Mouse (Mus musculus) Patski (cell line): ENCODE results near the gene Aktip. TPM values are rescaled to one million over a fixed set of nuclear protein-coding genes. Genes with fewer than 3 reads are reported as not detected.

ENCODE experiments used
- ATAC-seq: fragments of 100-300 bp; one replicate; pipeline ENCODE4 v1.8.0; 2021
- CTCF ChIA-PET: fragments of 350-600 bp; sonication (Branson Sonifier 250); formaldehyde crosslinking; loops from one replicate; lab custom pipeline; 2022; ENCODE audit warnings: inconsistent platforms; lab: Charles Lee
- POLR2A ChIA-PET: fragments of 350-600 bp; sonication (Branson Sonifier 250); formaldehyde crosslinking; loops from one replicate; lab custom pipeline; 2022; ENCODE audit warnings: antibody characterized with exemption, inconsistent platforms; lab: Charles Lee
- DNase-seq: peaks from one replicate; pipeline ENCODE4 v3.0.0-alpha.2; 2011; ENCODE audit warnings: low read depth, low spot score
- H3K27me3 ChIP-seq: fragments of 371-371 bp; one replicate; pipeline ENCODE4 v1.5.1; 2021
- CTCF ChIP-seq: fragments of 100-300 bp; IDR thresholded peaks from one replicate; pipeline ENCODE4 v1.5.1; 2021
- in situ Hi-C: fragments of 300-500 bp; cut with MboI; formaldehyde crosslinking; loops from 3 replicates; pipeline ENCODE4 v1.11.1; 2018; ENCODE audit warnings: low pct_unique_long_range_greater_than_20kb, mixed read lengths
- polyA plus RNA-seq: library from polyadenylated mRNA; unstranded; gene quantifications from one replicate; pipeline ENCODE4 v1.2.3, GENCODE M21; 2021

The Aktip gene
- polyA plus RNA-seq, 1 experiment from 2014 or later, result 88.1 TPM

DNA sequence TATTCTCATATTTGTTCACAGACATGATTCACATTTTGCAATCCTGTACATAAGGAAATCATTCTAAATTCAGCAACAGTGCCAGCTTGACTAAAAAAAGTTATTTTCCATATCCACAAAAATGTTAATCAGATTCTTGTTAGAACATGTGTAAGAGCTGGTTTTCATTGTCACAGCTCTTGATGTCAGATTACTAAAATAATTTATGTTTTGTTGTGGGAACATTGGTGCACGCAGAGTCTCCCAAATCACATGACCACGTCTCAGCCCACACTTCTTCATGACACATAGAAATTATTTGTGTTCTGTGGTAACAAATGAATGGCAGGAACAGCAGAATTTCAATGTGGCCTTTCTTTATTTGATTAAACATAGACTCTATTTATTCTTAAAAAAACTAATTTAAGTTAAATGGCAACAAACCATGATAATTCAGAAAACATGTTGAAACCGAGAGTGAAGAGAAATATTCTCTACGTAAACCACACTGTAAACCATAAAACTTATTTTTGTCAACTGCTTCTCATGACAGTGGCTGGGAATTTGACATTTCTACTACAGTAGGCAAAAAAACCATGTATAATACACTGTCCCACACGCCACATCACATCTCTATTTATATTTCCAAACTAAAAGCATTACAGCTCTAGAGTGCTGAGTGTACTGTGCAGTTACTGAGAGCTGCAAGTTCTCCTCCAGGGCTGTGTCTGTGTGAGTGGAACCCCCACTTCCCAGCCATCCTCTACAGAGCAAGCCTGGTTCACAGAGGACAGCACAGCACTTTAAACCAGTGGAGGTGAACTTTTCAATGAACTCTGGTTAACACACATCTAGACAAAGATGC, 17.5 kb upstream of the Aktip start:
- ChIA-PET CTCF (no interaction called here), POLR2A (no interaction called here)
- no peaks in the 10 kb centered on the region for H3K27me3 ChIP-seq
- in situ Hi-C loops, result no loop called here
- ATAC-seq, result no peak
- no peak for TF ChIP-seq CTCF
- no peak for DNase-seq

DNA sequence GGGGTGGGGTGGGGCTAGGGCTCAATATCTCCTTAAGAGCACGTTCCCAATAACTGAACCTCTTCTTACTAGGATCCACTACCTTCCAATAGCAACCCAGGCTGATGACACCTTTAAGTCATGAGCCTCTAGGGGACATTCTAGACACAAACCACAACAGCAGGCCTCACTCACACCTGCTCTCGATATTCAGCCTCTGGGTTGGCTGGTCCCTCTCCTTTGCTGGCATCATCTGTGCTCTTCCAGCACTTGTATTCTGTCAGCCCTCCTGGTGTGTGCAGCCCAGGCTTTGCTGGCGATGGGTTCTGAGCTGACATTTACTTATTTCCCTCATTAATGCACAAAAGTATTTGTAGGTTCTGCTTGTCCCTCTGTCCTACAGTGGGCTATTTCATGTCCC, 14.5 kb upstream of the Aktip start:
- H3K27me3 ChIP-seq, result peaks cover 4% of the 10 kb centered on the region
- in situ Hi-C loops, result no loop called here
- DNase-seq (no peak), ATAC-seq (no peak)
- TF ChIP-seq CTCF, result no peak
- ChIA-PET CTCF (no interaction called here), POLR2A (no interaction called here)

DNA sequence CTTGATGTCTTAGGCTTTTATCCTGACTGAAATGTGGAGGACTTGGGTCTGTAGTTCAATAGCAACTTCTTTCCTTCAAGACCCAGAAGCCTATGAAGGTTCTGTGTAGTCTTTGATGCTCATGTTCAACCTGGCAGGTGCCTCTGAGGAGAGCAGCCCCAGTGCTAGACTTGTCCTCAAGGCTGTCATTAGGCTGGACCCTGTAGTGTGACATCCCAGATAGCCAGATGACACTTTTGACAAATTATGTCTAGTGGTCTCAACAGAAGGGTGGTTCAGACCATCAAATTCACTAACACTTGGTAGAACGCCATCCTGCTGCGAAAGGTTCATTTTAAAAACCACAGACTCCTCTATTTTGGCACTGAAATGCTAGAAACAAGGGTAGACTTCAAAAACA, 13.2 kb upstream of the Aktip start:
- in situ Hi-C loops, result no loop called here
- ATAC-seq (no peak), DNase-seq (no peak)
- ChIA-PET POLR2A (no interaction called here), CTCF (no interaction called here)
- no peak for TF ChIP-seq CTCF
- H3K27me3 ChIP-seq, result peaks cover 14% of the 10 kb centered on the region

DNA sequence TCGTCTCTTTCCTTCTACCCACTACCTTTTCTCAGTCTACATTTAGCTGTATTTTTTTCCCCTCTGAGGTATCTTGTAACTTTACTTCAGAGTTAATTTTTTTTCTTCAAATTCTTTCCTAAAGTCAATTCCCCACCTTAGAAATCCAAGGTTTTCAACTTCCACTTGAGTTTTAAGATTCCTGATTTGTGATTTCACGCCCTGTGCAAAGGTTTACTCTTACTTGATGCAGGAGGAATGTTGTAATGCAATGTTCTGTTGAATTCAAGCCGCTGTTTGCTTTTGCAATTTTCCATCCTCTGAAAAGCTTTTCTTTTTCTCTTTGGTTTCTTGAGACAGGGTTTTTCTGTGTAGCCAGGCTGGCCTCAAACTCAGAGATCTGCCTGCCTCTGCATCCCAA, 9.9 kb upstream of the Aktip start:
- POLR2A ChIA-PET, result interaction anchor here (0.5 kb wide), 1 partner anchor 22 kb away, joined by 3 read pairs; no protein-coding TSS in a partner anchor
- ATAC-seq (no peak), DNase-seq (no peak)
- in situ Hi-C loops, result no loop called here
- TF ChIP-seq CTCF, result no peak
- CTCF ChIA-PET, result interaction anchor here (1.1 kb wide), 1 partner anchor 9 kb away, joined by 3 read pairs; no protein-coding TSS in a partner anchor
- peaks cover 22% of the 10 kb centered on the region for H3K27me3 ChIP-seq

DNA sequence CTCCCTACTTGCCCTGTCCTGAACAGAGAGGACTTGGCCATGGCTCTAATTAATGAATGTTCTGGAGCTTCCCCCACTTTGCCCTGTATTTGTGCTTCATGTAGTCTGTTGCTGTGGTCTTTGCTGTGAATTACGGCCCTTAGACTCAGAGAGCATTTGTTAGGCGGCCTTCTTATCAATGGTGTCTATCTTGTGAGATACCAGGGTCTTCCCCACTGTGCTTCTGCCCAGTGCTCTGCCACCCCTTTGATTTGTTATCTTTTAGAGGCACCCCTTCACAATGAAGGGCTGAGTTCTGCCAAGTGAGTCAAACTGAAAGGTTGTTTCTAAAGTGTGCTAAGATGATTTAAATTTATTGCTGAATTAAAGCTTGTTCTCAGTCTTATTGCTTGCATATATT, 7.9 kb upstream of the Aktip start:
- ChIA-PET CTCF (interaction anchor here (0.8 to 1.1 kb wide), 2 partner anchors 8 to 16 kb away, joined by 3 to 4 read pairs; partner anchors contain the start of gene Aktip), POLR2A (no interaction called here)
- DNase-seq (no peak), ATAC-seq (no peak)
- peaks cover 22% of the 10 kb centered on the region for H3K27me3 ChIP-seq
- in situ Hi-C loops, result no loop called here
- TF ChIP-seq CTCF, result no peak

DNA sequence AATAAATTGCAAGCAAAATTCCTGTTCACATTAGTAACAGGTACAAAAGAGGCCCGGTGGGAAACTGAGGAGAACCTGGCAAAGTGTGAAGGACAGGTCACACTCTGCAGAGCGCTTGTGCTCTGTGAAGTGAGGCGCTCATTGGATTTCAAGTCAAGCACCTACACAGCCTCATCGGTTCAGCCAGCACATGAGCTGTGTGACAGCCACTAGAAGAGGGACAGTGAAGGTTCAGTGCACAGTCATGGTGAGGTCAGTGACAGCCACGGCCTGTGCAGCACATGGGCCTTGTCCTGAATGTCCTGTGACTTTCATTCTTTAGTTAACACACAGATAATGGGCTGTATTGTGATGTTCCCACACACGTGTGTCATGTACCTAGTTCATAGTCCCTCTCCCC, 6.1 kb upstream of the Aktip start:
- ATAC-seq, result no peak

DNA sequence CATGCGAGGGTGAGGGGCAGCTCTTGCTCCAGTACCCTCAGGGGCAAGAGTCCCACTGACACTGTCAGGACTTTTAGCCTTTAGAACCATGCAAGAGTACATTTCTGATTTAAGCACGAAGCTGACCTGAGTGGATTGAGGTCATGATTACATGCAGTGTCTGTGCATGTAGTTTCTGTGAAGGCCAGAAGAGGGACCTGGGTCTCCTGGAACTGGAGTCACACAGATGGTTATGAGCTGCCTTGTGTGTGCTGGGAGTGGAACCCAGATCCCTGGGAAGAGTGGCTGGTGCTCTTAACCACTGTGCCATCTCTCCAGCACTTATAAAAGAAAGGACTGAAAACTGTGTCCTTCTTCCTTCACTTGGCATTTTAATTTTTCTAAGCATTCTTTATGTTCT, 1.4 kb upstream of the Aktip start:
- no peak for DNase-seq
- in situ Hi-C loops, result no loop called here
- POLR2A ChIA-PET, result no interaction called here
- no peak for ATAC-seq
- CTCF ChIA-PET, result no interaction called here
- TF ChIP-seq CTCF, result no peak
- peaks cover 20% of the 10 kb centered on the region for H3K27me3 ChIP-seq

More for the DNA sequence above, 6.1 kb upstream of the Aktip start:
- no peak for DNase-seq
- in situ Hi-C loops, result no loop called here
- CTCF ChIA-PET, result no interaction called here
- POLR2A ChIA-PET, result no interaction called here
- H3K27me3 ChIP-seq, result peaks cover 26% of the 10 kb centered on the region
- TF ChIP-seq CTCF, result no peak

DNA sequence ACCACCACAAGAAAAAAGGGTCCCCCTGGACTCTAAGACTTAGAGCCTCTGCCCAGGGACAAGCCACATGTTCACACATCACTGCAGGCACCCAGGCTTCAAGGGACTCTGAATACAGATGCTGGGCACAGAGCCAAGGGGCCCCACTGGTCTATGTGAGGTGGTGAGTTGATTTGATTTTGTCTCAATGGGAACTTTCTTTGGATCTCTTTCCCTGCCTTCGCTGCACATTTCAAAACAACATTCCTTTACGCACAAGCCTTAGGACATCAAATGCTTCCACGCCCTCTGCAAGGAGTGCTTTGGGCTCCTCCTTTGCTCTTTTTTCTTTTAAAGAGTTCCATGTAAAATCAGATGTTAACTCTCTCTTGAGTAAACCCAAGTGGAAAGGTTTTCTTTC, 1.7 kb downstream of the Aktip start:
- in situ Hi-C loops, result no loop called here
- H3K27me3 ChIP-seq, result peaks cover 25% of the 10 kb centered on the region
- CTCF ChIA-PET, result no interaction called here
- DNase-seq, result no peak
- ATAC-seq, result no peak
- TF ChIP-seq CTCF, result no peak
- POLR2A ChIA-PET, result no interaction called here

DNA sequence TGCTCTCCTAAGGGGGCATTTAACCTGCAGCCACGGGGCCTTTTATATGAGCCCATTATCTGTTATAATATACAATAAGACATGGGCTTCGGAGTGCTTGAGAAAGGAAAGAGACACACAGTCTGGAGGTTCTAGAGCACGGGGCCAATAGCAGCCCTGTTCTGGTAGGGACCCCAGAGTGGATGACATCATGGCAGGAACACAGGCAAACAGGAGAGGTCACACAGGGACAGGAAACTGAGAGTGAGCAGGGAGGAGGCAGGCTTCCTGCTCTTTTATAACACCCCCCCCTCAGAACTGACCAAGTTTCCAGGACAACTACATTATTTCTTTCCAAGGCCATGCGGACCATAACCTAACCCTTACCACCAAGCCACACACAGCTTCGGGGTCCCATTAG, 2.5 kb downstream of the Aktip start:
- DNase-seq, result no peak
- ChIA-PET POLR2A (no interaction called here), CTCF (no interaction called here)
- no peak for ATAC-seq
- in situ Hi-C loops, result no loop called here
- TF ChIP-seq CTCF, result no peak
- peaks cover 22% of the 10 kb centered on the region for H3K27me3 ChIP-seq

DNA sequence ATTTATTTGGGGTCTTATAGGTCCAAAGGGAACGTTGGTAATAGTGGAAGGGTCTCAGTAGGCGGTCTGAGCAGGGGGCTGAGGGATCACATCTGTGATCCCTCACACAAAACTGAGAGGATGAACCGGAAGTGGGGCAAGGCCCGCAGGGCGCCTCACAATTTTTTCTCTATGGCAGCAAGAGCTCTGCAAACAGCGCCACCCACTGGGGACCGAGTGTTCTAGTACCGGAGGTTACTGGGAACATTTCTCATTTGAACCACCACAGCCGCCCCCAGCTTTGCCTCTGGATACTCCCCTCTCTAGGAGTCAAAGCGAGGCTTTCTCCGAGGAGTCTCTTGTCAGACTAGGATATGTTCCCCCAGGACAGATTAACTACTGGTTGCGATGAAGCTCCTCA, 3.1 kb downstream of the Aktip start:
- H3K27me3 ChIP-seq, result peaks cover 17% of the 10 kb centered on the region
- ATAC-seq (no peak), DNase-seq (no peak)
- no peak for TF ChIP-seq CTCF
- CTCF ChIA-PET, result no interaction called here
- POLR2A ChIA-PET, result no interaction called here
- in situ Hi-C loops, result no loop called here

DNA sequence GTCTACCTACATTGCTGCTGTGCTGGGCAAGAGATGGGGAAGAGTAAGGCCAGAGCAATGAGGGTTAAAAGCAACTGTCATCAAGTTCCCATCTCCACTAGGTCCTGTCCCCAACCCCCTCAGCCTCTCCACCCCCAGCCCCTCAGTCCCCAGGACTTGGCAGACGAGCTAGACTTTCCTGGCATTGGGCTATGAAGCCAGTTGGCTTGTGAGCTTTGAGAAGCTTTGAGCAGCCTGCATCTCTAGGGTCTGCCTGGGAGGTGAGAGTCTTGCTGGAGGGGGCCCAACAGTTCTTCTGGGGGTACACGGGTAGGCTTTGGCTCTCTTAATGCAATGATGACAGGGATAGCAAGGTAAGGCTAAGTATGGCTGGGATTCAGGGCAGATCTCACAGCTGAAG, 5.7 kb downstream of the Aktip start:
- H3K27me3 ChIP-seq, result peaks cover 29% of the 10 kb centered on the region
- no peak for TF ChIP-seq CTCF
- ChIA-PET CTCF (no interaction called here), POLR2A (no interaction called here)
- DNase-seq (no peak), ATAC-seq (no peak)
- in situ Hi-C loops, result no loop called here
